Mouse (Mus musculus): Measurements from ENCODE around the gene Mettl13. TPM values are rescaled to one million over a fixed set of nuclear protein-coding genes. Genes with fewer than 3 reads are reported as not detected.

The Mettl13 gene
- polyA plus RNA-seq (2012; ENCODE audit: low replicate concordance) = 3.6 and 5.9 TPM in 2 replicates

DNA sequence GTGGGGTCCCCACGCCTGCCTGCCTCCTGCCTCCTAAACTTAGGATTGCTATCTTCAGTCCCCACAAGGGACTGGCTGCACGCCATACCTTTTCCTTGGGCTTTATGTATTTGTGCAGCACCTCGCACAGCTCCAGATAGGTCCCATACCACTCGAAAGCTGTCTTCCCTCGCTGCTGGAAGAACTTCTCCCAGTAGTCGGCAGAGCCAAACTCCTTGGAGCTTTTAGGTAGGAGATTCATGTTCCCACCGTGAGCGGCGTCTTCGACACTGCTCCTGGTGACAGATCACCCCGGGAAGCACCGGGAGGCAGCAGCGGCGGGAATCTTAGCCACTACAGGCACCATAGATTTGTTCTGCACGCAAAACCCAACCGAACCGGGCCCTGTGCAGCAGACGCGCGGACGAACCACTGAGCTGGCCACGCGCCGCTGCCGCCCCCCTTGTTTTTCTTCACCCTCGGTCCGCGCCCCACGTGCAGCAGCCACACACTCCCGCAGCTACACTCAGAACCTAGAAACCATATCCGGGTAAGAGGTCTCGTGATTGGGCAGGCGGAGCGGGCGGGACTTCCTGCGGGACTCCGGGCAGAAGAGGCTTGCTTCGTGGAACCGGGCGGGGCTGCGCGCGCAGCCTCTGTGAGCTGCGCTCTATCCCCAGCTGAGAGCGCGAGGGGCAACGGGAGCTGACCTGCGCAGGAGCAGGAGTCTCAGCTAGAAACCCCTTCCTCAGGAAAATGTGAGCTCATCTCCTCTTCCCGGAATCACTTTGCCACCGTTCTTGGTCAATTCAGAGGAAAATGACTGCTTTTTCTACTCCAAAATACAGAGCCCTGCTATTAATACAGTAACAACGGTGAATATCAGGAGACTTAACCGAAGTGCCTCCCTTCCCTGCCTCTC lies at the start of gene Mettl13:
TSS of gene Mettl13 (minus strand) at position 536 of the 901 bp plus-strand sequence.

DNA sequence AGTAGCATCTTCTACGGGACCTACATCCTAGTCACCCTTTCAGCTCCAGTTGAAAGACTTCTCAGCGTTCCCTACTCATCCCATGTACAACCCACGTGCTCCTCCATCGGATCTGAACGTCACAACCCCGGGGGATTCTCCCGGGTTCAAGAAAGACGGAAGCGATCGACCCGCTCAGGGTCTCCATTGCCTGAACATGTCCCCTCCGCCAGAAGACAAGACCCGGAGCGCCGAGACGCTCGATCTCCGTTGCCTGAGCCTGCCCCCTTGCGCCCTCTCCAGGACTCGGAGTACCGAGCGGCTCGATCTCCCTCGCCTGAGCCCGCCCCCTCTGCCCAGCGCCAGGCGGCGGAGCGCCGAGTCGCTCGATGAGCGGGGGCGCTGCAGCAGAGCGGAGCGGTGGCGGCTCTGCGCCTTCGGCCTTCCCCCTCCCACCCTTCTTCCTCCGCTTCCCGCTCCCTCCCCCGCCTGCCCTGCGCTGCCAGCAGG lies 22.0 kb upstream of the Mettl13 start, which contains the start of gene Vamp4:
TSS of gene Vamp4 (plus strand) at position 256 of the 489 bp plus-strand sequence.

Other genes with a start within 250 kb of the Mettl13 start
- 2.2 and 2.3 TPM in 2 replicates for gene Dnm3, start 70.5 kb downstream of the Mettl13 start, polyA plus RNA-seq (2012; ENCODE audit: low replicate concordance)
- 25.3 and 29.2 TPM in 2 replicates for gene Vamp4, start 22.0 kb upstream of the Mettl13 start, polyA plus RNA-seq (2012; ENCODE audit: low replicate concordance)
- 0.12 TPM in 1 of 2 replicates, not detected in the other for gene Myoc, start 90.6 kb upstream of the Mettl13 start, polyA plus RNA-seq (2012; ENCODE audit: low replicate concordance)
- not detected in 2 replicates for gene Myocos, start 109.7 kb upstream of the Mettl13 start, polyA plus RNA-seq (2012; ENCODE audit: low replicate concordance)
- gene Prrc2c, start 192.0 kb upstream of the Mettl13 start, polyA plus RNA-seq (2012; ENCODE audit: low replicate concordance) = 43.4 and 94.0 TPM in 2 replicates

Data from hematopoietic multipotent progenitor cell, adult 10-12 weeks (in vitro differentiated cells).